Mouse (Mus musculus) stomach, embryonic 15.5 days (tissue): ENCODE results near the gene Olfr223. TPM values are rescaled to one million over a fixed set of nuclear protein-coding genes. Genes with fewer than 3 reads are reported as not detected.
A peak's percentile ranks its signal among the peaks of the same experiment; 100 is the strongest.
"Not testable (repeated sequence)": the region's sequence is repeated elsewhere in the genome, so short reads cannot be mapped to it uniquely, and the experiment has no call there.

Experiments used
- ATAC-seq: fragments of 200-750 bp; cut with Nextera tagmentation; 2 replicates; pipeline ENCODE4 v1.8.0; 2017; ENCODE audit warnings: low read depth, moderate number of reproducible peaks, moderate TSS enrichment; ENCODE audit not compliant: insufficient read depth, low FRiP score
- H3K27ac ChIP-seq: fragments of 300-500 bp; sonication (generic); 2 replicates; pipeline ENCODE4 v1.5.1; 2015; ENCODE audit warnings: mild to moderate bottlenecking, inconsistent platforms
- H3K27me3 ChIP-seq: fragments of 300-500 bp; sonication (generic); replicated peaks from 2 replicates; pipeline ENCODE4 v1.6.1; 2015; ENCODE audit warnings: inconsistent platforms
- H3K36me3 ChIP-seq: fragments of 300-500 bp; sonication (generic); 2 replicates; pipeline ENCODE4 v1.6.1; 2015; ENCODE audit warnings: inconsistent platforms
- H3K4me1 ChIP-seq: fragments of 300-500 bp; sonication (generic); 2 replicates; pipeline ENCODE4 v1.6.1; 2015; ENCODE audit warnings: inconsistent platforms
- H3K4me2 ChIP-seq: fragments of 300-500 bp; sonication (generic); 2 replicates; pipeline ENCODE4 v1.6.1; 2015; ENCODE audit warnings: mild to moderate bottlenecking, inconsistent platforms
- H3K4me3 ChIP-seq: fragments of 300-500 bp; sonication (generic); replicated peaks from 2 replicates; pipeline ENCODE4 v1.5.1; 2015; ENCODE audit warnings: inconsistent platforms
- H3K9ac ChIP-seq: fragments of 300-500 bp; sonication (generic); 2 replicates; pipeline ENCODE4 v1.6.1; 2015; ENCODE audit warnings: inconsistent platforms
- H3K9me3 ChIP-seq: fragments of 300-500 bp; sonication (generic); 2 replicates; pipeline ENCODE4 v1.6.1; 2016; ENCODE audit warnings: inconsistent platforms
- WGBS: fragments of 180-500 bp; shearing (Covaris S2); methylation state at CpG from one replicate; pipeline ENCODE4 v1.1.7; 2015; 5-methylcytosine and 5-hydroxymethylcytosine counted together
- polyA plus RNA-seq: library from polyadenylated mRNA; unstranded; fragments of >200 nt; fragmentation: Nextera tagmentation; extraction: Ambion mirVana; gene quantifications from 2 replicates; pipeline ENCODE4 v1.2.1, GENCODE M21; 2015

The Olfr223 gene
- polyA plus RNA-seq, 1 experiment from 2014 or later, result not detected

- no peaks in the 10 kb centered on the region for H3K36me3 ChIP-seq
- H3K4me2 ChIP-seq, result no peak overlapping the region
- no peak overlapping the region for H3K27ac ChIP-seq
- no peaks in the 10 kb centered on the region for H3K27me3 ChIP-seq
- 73% methylated on average over 5 of the region's 5 CpGs for WGBS
- H3K9me3 ChIP-seq, result no peaks in the 10 kb centered on the region
- H3K4me3 ChIP-seq, result no peak overlapping the region
- no peak overlapping the region for H3K9ac ChIP-seq
- no peaks in the 10 kb centered on the region for H3K4me1 ChIP-seq
- ATAC-seq, result no peak
Observed at GRCm38 (mm10) chr11:59628177-59628576, 35.1 kb upstream of the Olfr223 start.

GRCm38 (mm10) chr11:59626192-59626591, 33.1 kb upstream of the Olfr223 start:
- no peaks in the 10 kb centered on the region for H3K4me1 ChIP-seq
- 74% methylated on average over 7 of the region's 7 CpGs for WGBS
- H3K27me3 ChIP-seq, result no peaks in the 10 kb centered on the region
- no peak overlapping the region for H3K9ac ChIP-seq
- H3K36me3 ChIP-seq, result no peaks in the 10 kb centered on the region
- no peak overlapping the region for H3K27ac ChIP-seq
- ATAC-seq, result no peak
- H3K4me3 ChIP-seq, result no peak overlapping the region
- no peak overlapping the region for H3K4me2 ChIP-seq
- H3K9me3 ChIP-seq, result no peaks in the 10 kb centered on the region

- 26% methylated on average over 6 of the region's 6 CpGs for WGBS
- peak; percentile 76; the same call in 1 of the 2 replicates for ATAC-seq
- H3K4me2 ChIP-seq, result no peak overlapping the region
Observed at GRCm38 (mm10) chr11:59624017-59624630, 31.0 kb upstream of the Olfr223 start.

GRCm38 (mm10) chr11:59622214-59622613, 29.1 kb upstream of the Olfr223 start:
- Histone ChIP-seq H3K27me3 (no peaks in the 10 kb centered on the region), H3K27ac (no peak overlapping the region), H3K4me3 (no peak overlapping the region), H3K4me1 (no peaks in the 10 kb centered on the region), H3K4me2 (no peak overlapping the region), H3K9ac (no peak overlapping the region), H3K36me3 (no peaks in the 10 kb centered on the region), H3K9me3 (no peaks in the 10 kb centered on the region)
- 61% methylated on average over 3 of the region's 3 CpGs for WGBS
- no peak for ATAC-seq

More at GRCm38 (mm10) chr11:59624017-59624630, 31.0 kb upstream of the Olfr223 start:
- H3K4me1 ChIP-seq, result no peaks in the 10 kb centered on the region
- no peaks in the 10 kb centered on the region for H3K36me3 ChIP-seq
- H3K9me3 ChIP-seq, result no peaks in the 10 kb centered on the region
- H3K27me3 ChIP-seq, result no peaks in the 10 kb centered on the region
- H3K4me3 ChIP-seq, result no peak overlapping the region
- H3K27ac ChIP-seq, result no peak overlapping the region
- H3K9ac ChIP-seq, result no peak overlapping the region

- not testable (repeated sequence) for ATAC-seq, H3K27ac ChIP-seq, H3K4me3 ChIP-seq, H3K36me3 ChIP-seq, H3K4me1 ChIP-seq, H3K9ac ChIP-seq, H3K27me3 ChIP-seq, H3K4me2 ChIP-seq, H3K9me3 ChIP-seq
- 92% methylated on average over 2 of the region's 2 CpGs for WGBS
Observed at GRCm38 (mm10) chr11:59616986-59617385, 23.9 kb upstream of the Olfr223 start.

GRCm38 (mm10) chr11:59614120-59614519, 21.0 kb upstream of the Olfr223 start:
- 16% methylated on average over 4 of the region's 4 CpGs for WGBS
- no peak overlapping the region for H3K4me3 ChIP-seq
- H3K9ac ChIP-seq, result no peak overlapping the region
- no peaks in the 10 kb centered on the region for H3K27me3 ChIP-seq
- no peaks in the 10 kb centered on the region for H3K9me3 ChIP-seq
- no peak overlapping the region for H3K27ac ChIP-seq
- no peak overlapping the region for H3K4me2 ChIP-seq
- no peaks in the 10 kb centered on the region for H3K36me3 ChIP-seq
- no peaks in the 10 kb centered on the region for H3K4me1 ChIP-seq
- ATAC-seq, result no peak

- Histone ChIP-seq H3K4me2 (no peak overlapping the region), H3K4me3 (no peak overlapping the region), H3K9ac (no peak overlapping the region), H3K4me1 (no peaks in the 10 kb centered on the region), H3K27me3 (no peaks in the 10 kb centered on the region), H3K27ac (no peak overlapping the region), H3K36me3 (no peaks in the 10 kb centered on the region), H3K9me3 (no peaks in the 10 kb centered on the region)
- ATAC-seq, result no peak
- WGBS, result 66% methylated on average over 5 of the region's 5 CpGs
Observed at GRCm38 (mm10) chr11:59611646-59612045, 18.6 kb upstream of the Olfr223 start.

- Histone ChIP-seq H3K4me3 (no peak overlapping the region), H3K4me1 (no peaks in the 10 kb centered on the region), H3K9ac (no peak overlapping the region), H3K27ac (no peak overlapping the region), H3K4me2 (no peak overlapping the region), H3K36me3 (no peaks in the 10 kb centered on the region), H3K27me3 (no peaks in the 10 kb centered on the region), H3K9me3 (no peaks in the 10 kb centered on the region)
- no peak for ATAC-seq
- 32% methylated on average over 1 of the region's 1 CpGs for WGBS
Observed at GRCm38 (mm10) chr11:59602287-59602686, 9.2 kb upstream of the Olfr223 start.

GRCm38 (mm10) chr11:59600872-59601271, 7.8 kb upstream of the Olfr223 start:
- H3K4me3 ChIP-seq, result no peak overlapping the region
- H3K9me3 ChIP-seq, result no peaks in the 10 kb centered on the region
- no peak overlapping the region for H3K9ac ChIP-seq
- ATAC-seq, result no peak
- H3K36me3 ChIP-seq, result no peaks in the 10 kb centered on the region
- no peaks in the 10 kb centered on the region for H3K27me3 ChIP-seq
- H3K4me2 ChIP-seq, result no peak overlapping the region
- H3K4me1 ChIP-seq, result no peaks in the 10 kb centered on the region
- 81% methylated on average over 3 of the region's 3 CpGs for WGBS
- H3K27ac ChIP-seq, result no peak overlapping the region

GRCm38 (mm10) chr11:59599211-59599610, 6.1 kb upstream of the Olfr223 start:
- H3K9me3 ChIP-seq, result no peaks in the 10 kb centered on the region
- H3K4me3 ChIP-seq, result no peak overlapping the region
- H3K27ac ChIP-seq, result no peak overlapping the region
- H3K4me2 ChIP-seq, result no peak overlapping the region
- H3K9ac ChIP-seq, result no peak overlapping the region
- no peaks in the 10 kb centered on the region for H3K36me3 ChIP-seq
- 47% methylated on average over 7 of the region's 7 CpGs for WGBS
- H3K4me1 ChIP-seq, result no peaks in the 10 kb centered on the region
- no peaks in the 10 kb centered on the region for H3K27me3 ChIP-seq
- no peak for ATAC-seq

- Histone ChIP-seq H3K4me1 (no peaks in the 10 kb centered on the region), H3K27me3 (no peaks in the 10 kb centered on the region), H3K27ac (no peak overlapping the region), H3K4me2 (no peak overlapping the region), H3K36me3 (no peaks in the 10 kb centered on the region), H3K9ac (no peak overlapping the region), H3K9me3 (no peaks in the 10 kb centered on the region), H3K4me3 (no peak overlapping the region)
- WGBS, result 75% methylated on average over 8 of the region's 8 CpGs
- no peak for ATAC-seq
Observed at GRCm38 (mm10) chr11:59596950-59597349, 3.9 kb upstream of the Olfr223 start.

- no peak for ATAC-seq
- Histone ChIP-seq H3K36me3 (no peaks in the 10 kb centered on the region), H3K4me1 (no peaks in the 10 kb centered on the region), H3K9ac (no peak overlapping the region), H3K27me3 (no peaks in the 10 kb centered on the region), H3K9me3 (no peaks in the 10 kb centered on the region), H3K4me2 (no peak overlapping the region), H3K4me3 (no peak overlapping the region), H3K27ac (no peak overlapping the region)
- whole genome bisulfite sequencing, result 48% methylated on average over 4 of the region's 4 CpGs
Observed at GRCm38 (mm10) chr11:59596091-59596490, 3.0 kb upstream of the Olfr223 start.

- no peaks in the 10 kb centered on the region for H3K4me1 ChIP-seq
- no peaks in the 10 kb centered on the region for H3K27me3 ChIP-seq
- 89% methylated on average over 8 of the region's 8 CpGs for WGBS
- no peak overlapping the region for H3K9ac ChIP-seq
- H3K36me3 ChIP-seq, result no peaks in the 10 kb centered on the region
- no peaks in the 10 kb centered on the region for H3K9me3 ChIP-seq
- no peak overlapping the region for H3K27ac ChIP-seq
- no peak overlapping the region for H3K4me3 ChIP-seq
- no peak overlapping the region for H3K4me2 ChIP-seq
- no peak for ATAC-seq
Observed at GRCm38 (mm10) chr11:59589496-59589895, 3.6 kb downstream of the Olfr223 start.
